Mouse (Mus musculus) kidney, adult 11 months (tissue): Measurements from ENCODE around the gene Btg1.

Experiments used
- DNase-seq: peaks from one replicate; pipeline ENCODE4 v3.0.0; 2022

The Btg1 gene

DNA sequence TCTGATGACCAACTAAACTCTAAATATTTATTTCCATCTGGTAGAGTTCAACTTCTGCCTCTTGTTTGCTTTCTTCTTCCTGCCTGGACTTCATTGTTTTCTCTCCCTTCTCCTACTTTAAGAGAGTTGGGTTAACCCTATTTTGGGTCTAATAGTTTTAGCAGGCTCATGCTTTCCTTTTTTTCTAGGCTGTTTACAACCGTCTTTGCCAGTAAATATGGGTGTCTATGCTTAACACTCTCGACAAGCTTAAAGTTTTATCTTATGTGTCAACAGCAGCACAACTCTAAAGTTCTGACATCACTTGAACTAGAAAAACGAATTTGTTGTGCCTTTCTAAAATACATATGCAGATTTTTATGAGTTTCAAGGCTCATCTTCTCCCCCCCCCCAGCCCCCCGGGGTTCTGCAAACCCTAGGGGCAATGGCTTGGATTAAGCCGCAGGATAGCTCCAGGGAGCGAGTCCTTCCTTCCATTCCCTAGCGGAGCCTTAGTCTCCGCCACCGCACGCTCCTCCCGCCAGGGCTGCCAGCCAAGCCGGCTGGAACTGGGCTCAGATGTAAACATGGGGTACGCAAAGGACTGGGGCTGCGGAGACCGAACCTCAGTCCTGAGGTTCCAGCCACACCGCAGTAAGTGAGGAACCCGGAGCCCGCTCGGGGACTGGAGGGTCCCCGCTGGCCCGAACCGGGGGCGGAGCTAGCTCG, 651 bp upstream of the Btg1 start:
- DNase-seq = no peak

DNA sequence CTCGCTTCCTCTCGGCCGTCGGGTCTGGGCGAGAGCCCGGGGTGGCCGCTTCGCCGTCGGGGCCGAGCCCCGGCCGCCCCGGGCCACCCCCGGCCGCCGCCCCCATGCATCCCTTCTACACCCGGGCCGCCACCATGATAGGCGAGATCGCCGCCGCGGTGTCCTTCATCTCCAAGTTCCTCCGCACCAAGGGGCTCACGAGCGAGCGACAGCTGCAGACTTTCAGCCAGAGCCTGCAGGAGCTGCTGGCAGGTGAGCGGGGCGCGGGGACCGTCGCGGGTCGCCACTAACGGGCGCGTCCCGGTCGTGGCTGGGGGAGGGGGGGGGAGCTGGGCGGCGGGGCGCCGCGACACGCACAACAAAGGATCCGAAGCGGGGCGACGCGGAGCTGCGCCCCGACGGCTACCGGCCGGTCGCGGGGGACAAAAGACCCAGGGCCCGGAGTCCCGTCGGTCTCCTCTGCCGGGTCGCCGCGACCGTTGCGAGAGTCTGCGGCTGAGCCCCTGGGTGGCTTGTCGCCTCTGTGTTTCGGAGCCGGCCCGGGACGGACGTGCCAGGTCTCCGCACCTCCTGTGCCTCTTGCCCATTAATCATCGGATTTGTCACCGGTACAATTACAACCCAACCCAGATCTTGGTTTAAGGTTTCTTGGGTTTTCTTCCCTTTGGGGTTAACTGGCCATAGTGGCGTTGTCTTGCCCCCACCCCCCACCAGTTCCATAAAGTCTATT, 580 bp downstream of the Btg1 start:
- peak; percentile 31 for DNase-seq

DNA sequence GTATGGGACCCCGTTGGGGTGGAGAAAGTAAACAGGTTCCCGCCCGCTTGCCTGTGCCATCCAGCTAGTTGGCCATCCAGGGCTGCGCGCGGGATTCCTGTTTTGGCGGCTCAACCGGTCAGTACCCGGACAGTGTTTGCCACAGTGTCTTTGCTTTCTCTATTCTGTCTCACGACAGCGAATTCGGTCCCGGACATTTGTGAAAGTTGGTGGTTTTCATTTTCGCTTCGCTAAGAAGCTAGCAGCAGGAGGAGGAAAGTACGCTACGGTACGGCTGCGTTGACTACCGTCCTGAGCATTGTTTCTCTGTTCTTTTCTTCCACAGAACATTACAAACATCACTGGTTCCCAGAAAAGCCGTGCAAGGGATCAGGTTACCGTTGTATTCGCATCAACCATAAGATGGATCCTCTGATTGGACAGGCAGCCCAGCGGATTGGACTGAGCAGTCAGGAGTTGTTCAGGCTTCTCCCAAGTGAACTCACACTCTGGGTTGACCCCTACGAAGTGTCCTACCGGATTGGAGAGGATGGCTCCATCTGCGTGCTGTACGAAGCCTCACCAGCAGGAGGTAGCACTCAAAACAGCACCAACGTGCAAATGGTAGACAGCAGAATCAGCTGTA, 1.3 kb downstream of the Btg1 start:
- DNase-seq = peak; percentile 85

DNA sequence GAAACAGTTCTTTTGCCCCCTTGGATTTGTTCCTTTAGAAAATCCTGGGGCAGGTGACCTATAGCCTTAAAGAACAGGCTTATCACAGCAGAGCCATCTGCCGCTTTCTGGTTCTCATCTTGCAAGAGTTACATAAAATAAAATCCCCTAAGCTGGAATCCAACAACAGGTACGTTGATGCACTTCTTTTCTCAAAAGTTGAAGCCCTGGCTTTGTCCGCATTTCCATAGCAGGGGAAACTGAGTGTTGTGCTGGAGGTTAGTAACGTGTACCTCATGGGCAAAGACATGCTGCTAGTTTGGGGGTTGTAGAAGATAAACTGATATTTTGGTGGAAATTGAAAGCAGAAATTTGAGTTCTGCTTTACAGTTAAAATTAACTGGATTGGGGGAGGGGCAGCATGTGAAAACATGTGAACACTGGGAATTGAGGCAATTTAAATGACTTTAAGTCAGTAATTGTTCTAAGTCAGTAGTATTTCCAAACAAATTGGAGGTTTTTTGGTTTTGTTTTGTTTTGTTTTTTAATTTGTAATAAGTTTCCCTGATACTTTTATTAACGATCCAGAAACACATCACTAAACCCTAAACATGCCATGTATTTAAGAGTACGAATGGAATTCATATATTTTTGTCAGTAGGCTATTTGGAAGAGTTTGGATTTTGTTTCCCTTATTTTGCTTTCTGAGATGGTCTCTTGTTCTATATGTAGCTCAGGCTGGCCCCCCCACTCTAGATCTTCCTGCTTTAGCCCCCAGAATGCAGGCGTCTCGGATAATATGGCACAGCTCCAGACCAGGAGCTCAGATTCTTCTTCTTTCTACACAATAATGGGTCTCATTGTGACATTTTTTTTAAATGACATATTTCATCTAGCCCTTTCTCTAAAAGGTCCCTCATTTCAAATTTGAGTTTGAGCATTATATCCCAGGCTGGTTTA, 3.4 kb downstream of the Btg1 start:
- DNase-seq = no peak

DNA sequence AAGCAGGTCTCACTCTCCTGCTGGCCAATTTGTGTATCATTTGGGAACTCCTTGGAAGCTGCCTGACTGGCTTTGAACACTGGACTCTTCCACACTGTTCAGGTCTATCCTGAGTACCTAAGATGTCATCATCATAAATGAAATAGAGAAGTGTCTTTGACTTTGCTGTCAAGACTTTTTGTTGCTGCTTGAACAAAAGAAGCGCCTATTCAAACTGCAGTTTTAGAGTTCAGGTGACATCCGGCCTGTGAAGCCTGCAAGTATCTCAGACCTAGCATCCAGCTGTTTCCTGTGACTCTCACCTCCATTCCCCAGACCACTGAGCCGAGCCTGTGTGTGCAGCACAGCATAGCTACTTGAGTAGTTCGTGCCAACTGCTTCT, 4.1 kb downstream of the Btg1 start:
- DNase-seq = peak; percentile 35

DNA sequence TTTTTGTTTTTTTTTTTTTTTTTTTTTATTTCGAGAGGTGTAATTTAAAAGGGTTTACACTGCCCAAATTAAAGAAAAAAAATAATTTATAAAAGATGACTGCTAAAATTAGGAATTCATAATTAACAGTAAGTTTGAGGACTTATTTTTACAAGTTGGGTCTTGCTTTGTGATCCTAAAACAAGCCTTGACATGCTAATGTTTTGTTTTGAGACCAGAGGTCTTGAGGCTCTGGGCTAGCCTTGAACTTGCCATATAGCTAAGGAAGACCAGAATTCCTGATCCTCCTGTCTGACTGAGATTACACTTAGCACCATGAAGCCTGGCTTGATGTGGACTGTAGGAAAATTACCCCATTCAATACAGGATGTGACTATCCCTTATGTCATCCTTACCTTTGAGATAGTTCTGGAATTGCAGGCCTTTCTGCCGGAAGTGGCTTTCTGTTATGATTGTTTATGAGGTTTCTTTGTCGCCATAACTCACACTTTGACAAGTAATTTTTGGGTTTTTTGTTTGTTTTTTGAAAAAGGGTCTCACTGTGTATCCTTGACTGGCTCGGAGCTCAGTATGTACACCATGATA, 4.6 kb downstream of the Btg1 start:
- DNase-seq = no peak

DNA sequence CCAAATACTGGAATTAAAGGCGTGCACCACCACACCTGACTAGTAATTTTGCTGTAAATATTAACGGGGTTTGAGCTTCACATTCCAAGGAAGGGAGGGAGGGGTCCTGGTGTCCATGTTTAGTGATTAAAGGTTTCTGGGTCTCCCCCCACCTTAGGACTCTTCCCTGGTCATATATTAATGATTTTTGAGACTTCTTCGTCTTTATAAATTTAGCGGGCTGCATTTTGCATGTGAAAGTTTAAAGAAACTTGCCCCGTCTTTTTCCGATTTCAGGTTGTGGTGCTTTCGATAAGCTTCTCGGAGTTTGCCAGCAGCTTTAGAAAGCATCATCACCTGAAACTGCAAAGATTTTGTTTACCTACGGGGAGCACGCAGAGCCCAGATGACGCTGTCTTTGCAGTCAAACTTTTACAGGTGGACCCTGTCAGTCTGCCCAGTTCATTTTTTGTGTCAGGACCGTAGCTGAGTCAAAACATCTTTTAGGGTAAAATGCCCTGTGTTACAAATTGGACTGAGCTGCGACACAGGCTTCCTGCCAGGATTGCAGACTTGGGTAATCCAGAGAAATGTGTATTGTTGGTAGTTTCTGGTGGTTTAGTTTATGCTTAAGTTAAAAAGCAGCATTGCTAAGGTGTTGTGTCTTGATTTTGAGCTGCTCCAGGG, 5.3 kb downstream of the Btg1 start:
- DNase-seq = peak; percentile 31

DNA sequence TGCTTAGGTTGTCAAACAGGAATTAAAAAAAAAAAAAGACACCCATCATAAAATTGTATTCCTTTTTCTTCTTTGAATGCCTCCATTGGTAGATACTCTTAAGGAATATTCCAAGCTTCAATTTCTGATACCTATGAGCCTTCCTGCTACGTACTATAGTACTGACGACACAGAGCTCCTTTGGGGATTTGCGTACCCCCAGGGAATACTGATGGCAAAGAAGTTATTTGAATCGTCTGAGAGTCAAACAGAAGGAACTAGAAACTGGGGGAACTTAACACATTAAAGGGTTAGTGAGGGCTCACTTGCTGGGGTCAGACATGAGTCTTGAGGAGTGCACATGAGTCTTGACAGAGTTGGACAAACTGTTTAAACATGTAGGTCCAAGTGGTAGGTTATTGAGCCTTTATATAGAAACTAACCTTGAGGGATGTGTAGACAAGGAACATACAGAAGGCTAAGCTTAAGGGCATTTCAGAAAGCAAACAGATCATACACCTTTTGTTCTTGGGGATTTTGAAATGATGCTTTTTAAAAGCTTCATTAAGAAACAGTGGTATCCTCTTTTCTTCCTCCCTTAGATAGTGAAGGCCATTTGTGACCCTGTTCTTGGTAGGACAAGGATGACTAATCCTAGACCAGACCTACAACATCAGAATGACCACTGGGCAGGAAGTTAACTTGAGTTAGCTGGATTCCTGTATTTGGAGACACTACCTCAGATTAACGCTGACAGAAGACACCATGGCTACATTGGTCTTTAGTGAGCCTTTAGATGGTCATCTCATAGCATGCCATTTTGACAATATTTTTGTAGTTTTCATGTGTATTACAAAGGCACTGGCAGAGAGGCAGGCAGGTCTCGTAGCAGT, 6.2 kb downstream of the Btg1 start:
- DNase-seq = no peak

DNA sequence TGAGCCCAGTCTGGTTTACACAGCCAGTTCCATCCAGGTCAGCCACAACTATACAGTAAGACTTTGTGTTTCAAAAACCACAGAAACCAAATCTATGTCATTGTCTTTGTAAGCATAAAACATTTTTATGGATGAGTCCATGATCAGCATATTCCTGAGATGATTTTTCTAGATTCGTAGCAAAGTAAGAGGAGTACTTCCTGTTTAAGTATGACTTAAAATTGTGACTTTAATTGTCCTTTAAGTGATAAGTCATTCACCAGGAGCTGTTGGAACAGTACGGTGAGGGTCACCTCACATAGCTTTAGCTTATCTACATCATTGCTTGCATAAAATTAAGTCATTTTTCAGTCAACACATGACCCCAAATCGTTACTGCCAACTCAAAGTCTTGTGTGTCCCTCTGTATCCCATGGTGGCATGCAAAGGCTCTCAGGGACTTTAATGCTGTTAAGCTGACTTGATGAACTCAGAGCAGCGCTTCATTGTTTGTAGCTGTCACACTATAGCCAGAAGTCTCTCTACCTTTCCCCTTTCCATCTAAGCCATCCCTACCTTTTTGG, 6.9 kb downstream of the Btg1 start:
- DNase-seq = no peak

DNA sequence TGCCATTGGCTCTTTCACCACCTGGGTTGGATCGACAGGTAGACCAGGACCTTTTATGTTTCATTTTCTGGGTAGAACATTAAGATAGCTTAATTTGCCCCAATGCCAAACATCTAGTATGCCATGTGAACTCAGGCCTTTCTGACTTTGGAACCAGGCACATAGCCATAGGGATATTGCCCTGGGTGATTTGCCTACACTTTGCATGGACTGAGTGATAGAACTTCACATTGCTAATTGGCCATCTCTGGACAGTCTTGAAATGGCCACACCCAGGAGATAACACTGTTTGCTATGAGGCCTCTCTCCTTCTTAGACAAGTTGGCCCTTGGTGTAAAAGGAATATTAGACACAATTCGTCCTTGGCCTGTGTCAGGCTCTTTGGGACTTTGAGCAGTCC, 7.6 kb downstream of the Btg1 start:
- DNase-seq = no peak

DNA sequence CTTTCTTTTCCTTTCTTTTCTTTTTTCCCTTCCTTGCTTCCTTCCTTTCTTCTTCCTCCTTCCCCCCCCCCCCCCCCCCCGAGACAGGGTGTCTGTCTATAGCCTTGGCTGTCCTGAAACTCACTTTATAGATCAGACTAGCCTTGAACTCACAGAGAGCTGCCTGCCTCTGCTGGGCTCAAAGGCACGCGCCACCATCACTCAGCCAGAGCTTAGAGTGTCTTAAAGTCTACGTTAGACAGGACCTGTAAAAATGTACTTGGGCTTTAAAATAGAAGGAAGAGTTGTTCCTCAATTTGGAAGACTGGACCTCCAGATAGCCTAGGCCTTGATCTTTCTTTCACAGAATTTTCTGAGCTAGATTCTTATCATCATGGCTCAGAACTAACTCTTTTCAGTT, 8.3 kb downstream of the Btg1 start:
- no peak for DNase-seq

DNA sequence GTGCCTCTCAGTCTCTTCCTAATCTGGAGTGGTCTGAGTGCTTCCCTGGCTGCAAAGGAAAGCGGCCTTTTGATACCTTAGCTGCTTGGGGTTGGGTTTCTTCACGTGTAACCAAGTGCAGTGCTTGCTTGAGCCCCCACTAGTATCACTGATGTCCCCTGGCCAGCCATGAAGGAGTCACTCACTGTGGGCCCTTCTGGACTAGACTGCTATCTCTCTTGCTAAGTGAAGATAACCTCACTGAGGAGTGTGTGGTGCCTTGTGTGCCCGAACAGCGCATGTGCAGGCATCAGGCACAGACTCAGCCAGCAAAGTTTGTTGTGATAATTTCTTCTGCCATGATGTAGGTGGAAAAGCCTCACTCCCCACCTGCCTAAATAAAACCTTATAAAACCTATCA, 8.9 kb downstream of the Btg1 start:
- DNase-seq = no peak

DNA sequence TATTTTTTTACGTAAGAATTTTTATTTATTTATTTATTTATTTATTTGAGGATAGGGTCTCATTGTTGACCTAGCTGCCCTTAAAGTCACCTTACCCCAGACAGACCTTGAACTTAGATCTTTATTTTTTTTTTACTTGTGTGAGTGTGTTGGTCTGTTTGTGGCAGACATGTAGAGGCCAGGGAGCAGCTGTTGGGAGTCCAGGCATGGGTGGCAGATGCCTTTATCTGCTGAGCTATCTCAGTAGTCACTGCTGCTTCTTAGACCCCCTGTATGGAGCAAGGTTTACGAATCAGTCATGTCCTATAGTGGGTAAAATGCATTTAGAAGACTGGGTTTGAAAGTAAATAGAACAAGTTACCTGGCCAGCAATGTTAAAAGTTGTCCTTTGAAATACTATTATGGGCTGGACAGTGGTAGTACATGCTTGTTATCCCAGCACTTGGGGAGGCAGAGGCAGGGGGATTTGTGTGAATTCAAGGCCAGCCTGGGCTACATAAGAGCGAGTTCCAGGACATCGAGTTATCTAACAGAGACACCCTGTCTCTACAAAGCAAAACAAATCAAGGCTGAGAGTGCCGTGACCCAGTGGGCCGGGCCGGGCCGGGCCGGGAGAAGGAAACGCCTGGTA, 9.4 kb downstream of the Btg1 start:
- no peak for DNase-seq

DNA sequence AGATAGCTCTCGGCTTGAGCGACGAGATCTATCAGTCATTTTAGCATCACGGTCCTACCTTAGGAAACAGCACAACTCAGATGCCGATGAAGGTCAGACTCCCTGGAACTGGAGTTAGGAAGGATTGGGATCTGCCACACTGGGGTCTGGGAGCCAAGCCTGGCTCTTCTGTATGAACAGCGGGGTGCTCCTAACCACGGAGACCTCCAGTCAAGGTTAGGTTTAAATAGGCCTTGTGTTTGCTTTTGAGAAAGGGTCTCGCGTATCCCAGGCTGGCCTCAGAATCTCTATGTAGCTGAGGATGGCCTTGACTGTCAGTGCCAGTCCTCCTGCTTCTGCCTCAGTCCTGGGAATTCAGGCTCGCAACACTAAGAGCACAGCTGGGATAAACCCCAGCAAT, 10.5 kb downstream of the Btg1 start:
- DNase-seq = no peak

DNA sequence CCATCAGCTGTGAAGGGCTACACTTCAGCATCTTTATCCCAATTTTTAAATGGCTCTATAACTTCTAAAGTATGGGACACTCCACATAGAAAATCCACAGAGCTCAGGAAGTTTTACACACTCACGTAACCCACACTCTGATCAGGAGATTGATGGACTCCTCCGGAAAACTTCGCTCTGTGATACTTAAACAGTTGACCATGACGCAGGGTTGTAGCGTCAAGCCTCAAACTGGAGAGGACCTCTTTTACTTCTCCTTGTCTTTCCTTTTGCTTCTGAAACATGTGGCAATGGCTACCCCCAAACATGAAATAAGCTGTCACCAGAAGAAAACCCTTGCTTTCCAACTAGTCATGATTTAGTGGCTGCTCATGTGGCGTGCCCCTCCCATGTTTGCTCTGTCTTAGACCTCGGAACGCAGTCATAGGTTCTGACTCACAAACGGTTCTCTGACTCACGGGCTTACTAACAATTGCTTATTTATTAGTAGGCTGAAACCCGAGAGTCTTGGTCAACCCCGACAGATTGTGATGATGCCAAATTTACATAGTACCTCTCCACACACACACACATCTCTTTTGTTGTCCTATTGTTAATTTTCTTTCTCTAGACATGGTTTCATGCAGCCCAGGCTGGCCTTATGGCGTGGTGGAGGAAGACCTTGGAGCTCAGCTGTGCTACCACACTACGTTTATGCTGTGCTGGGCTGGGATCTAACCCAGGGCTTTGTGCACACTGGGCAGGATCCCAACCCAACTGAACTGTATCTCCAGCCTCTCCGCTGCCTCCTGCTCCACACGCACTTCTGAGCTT, 11.5 kb downstream of the Btg1 start:
- no peak for DNase-seq

DNA sequence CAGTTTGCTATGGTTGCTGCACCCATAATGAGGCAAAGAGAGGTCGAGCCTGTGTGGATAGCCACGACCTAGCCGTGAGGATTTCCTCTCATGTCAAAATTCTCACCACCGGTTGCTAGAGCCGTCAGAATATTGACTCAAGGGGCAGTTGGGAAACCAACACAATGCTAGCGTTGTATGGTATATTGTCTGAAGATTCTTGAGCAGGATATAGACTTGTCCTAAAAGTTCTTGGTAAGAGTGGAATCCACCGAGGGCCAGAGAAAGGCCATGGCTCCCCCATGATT, 12.1 kb downstream of the Btg1 start:
- no peak for DNase-seq

DNA sequence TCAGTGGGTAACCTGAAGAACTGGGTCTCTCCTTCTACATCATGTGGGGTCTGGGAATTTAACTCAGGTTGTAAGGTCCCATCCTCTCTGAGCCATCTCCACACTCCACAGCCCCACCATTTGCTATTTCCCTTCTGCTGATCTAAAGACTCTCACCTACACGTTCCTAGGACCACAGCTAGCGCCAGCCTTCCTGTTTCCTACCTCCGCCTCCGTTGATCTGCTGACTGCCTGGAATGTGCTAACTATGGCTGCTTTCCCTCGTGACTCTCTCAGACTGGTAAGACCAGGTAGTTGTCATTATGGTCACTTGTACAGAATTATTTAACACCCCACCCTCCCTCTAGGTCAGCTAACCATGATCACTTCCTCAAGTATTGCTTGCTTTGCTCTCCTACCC, 13.3 kb downstream of the Btg1 start:
- DNase-seq = no peak

DNA sequence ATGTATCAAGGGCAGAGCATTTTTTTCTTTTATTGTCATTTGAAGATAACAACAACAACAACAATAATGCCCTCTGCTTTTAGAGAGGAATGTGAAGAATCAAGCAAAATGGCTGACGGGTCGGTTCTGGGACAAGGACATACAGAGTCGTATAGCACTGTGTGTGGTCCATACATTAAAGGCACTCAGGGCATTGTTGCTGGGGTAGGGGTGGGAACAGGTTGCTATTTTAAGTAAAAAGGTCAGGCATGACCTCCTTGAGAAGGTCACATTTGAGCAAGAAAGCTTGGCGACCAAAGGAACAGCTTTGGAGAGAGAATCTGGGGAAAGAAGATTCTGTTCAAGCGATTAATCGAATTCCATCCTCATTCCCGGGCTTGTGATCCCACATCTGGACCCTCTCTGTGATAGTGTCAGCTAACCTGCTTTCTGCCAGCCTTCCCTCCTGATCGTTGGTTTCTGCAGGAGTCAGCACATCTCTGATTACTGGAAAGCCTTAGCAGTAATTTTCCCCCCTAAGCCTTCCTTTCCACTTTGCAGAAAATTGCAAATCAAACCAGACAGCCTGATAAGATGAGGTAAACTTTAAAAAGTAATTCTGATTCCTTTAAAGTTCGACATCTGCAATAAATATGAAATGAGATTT, 14.4 kb downstream of the Btg1 start:
- DNase-seq = no peak
